Mouse (Mus musculus) right cerebral cortex, adult 2 months (tissue): Measurements from ENCODE around the gene Pla1a.
A peak's percentile ranks its signal among the peaks of the same experiment; 100 is the strongest.
"Not testable (repeated sequence)": the region's sequence is repeated elsewhere in the genome, so short reads cannot be mapped to it uniquely, and the experiment has no call there.

Source experiments
- DNase-seq, 2 experiments: peaks; one replicate each; pipeline ENCODE4 v3.0.0; 2021 to 2022; ENCODE audit warnings: low spot score in 2 of 2

The Pla1a gene

GRCm38 (mm10) chr16:38458600-38459280 lies 25.8 kb upstream of the Pla1a start:
- no peak for DNase-seq

DNA sequence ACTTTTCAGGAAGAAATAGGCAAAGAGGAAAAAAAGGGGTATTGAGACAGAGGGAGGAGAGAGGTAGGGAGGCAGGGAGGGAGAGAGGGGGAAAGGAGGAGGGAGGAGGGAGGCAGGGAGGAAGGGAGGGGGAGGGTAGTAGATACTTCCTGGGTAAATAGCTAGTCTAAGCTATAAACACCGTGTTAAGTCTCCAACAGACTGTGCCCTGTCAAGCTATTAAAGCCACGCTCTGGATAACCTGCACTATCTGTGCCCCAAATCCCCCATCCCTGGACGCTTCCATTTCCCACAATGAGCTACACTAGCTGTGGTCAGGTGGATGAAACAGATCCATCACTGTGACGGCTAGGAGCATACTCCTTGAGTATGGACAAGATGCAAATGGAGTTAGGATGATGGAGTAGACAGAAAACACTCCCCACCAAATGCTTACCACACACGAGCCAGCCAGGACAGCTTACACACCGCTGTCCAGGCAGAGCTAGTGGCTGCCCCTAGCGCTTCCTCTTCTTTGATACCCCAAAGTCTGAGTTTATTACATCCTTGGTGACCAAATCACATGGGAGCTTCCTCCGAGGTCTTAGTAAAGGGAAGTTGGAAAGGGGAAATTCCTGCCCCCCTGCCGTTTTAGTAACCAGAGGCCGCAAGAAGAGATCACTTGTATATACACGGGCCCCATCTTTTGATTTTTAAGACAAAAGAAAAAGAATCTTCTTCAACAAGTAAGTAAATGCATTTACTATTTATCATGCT lies 24.0 kb upstream of the Pla1a start:
- DNase-seq: no peak

DNA sequence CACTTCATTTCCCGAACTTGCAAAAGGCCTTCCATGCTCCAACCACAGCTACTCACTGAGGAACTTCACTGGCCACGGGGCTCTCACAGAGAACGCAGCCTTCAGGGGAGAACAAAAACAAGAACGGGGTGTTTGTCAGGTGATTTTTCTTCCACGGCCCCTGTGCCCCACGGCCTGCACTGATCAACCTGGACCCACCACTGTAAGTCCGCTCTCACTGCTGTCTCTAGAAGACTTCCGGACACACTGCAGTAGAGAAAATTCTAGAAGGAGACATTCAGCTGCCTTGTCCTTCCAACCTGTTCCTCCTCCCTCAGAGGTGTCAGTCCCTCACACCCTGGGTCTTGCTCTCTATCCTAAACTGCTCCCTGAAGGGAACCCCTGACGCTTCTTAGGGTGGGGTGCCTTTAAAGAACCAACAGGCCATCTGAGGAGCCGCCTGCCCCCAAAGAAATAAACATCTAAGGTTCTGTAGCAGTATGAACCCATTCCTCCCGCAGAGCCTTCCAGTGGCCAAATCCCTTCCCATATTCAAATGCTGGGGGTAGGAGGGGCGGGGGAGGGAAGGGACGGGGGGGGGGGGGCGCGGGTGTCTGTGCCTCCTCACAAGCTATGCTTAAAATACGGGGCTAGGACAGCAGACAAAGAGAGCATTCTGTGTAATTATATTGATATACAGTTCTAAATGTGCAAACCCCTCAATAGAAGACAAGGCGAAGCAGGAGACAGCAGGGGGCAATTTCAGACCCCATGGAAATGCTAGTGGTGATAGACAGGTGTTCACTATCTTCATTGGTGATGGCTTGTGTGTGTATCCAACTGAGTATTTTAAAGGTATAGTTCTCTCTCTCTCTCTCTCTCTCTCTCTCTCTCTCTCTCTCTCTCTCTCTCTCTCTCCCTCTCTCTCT lies 22.8 kb upstream of the Pla1a start, which contains the start of gene Cd80:
Cd80 (plus strand) TSS at position 51 of the 908 bp plus-strand sequence.
- DNase-seq: no peak

DNA sequence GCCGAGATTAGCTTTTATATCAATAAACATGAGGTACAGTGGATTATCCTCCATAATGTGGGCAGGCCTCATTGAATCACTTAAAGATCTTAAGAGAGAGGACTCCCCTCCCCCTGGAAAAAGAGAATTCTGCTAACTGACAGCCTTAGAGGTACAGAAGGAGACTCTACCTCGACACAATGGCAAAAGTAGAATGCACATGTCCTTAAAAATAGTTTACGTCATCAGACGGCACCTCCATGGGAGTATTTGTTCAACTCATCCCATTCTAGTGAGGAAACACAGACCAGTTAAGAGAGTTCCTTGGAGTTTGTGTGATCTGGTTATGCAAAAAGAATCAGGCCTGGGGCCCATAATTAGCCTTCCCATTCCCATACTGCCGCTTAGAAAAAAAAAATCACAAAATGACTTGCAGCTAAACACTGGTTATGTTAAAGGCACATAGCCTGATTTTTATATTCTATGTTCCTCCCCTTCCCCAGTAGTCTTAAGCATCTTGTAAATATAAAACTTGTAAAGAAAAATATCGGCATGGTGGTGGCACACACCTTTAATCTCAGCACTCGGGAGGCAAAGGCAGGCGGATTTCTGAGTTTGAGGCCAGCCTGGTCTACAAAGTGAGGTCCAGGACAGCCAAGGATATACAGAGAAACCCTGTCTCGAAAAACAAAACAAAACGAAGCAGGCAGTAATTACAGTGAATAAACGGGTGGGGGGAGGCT lies 21.7 kb upstream of the Pla1a start:
- no peak for DNase-seq

GRCm38 (mm10) chr16:38453952-38454351 lies 21.0 kb upstream of the Pla1a start:
- no peak for DNase-seq

DNA sequence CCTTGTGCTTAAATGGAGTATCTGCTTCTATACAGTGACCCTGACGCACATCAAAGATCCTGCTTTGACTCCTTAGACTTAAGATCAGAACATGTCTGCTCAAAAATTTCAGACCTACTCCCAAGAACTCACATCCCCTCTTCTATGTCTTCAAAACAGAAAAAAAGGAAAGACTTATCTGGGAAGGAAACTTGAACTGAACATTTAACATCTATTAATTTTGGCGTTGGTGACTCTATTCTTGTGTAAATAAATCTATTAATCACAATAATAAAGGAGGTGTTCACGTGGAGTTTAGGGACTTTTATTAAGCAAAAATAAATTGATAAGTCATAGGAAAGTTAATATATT lies 20.2 kb upstream of the Pla1a start:
- DNase-seq: no peak

GRCm38 (mm10) chr16:38452442-38453202 lies 19.7 kb upstream of the Pla1a start, which contains the start of gene Adprh:
Gene Adprh (minus strand): TSS chr16:38452703.
- DNase-seq: peak; percentile 87 to 89

GRCm38 (mm10) chr16:38451421-38452205 lies 18.7 kb upstream of the Pla1a start:
- DNase-seq: no peak

DNA sequence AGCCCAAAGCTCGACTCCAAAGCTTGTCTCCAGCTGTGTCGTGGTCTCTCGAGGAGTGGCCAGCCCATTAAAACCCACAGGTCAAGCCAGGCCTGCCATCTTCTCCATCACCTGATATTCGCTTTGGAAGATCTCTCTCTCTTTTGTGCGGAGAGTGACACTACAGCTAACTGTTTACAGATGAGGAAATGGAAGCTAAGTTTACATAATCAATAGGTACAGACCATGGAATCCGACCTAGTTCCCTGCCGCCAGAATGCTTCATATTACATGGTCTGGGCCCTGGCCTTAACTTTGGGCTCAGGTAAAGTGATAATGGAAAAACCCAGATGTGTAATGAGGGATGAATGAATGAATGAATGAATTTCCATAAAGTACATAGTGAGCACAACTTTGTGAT lies 17.8 kb upstream of the Pla1a start:
- no peak for DNase-seq

DNA sequence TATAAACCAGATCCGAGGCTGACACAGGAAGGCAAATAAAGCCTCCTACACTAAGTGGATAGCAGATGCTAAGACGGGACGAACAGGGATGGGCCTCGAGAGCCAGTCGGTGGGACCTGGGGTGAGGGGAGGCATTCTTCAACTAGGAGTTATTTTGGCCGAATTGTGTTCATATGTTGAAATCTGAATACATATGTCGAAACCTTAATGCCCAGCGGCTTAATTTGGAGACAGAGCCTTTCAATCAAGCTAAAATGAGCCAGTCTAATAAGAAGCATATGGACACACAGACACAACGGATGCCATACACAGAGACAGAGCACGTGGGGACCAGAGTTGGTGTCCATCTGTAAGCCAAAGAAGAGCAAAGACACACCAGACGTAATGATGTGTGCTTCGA lies 15.5 kb upstream of the Pla1a start:
- no peak for DNase-seq

- DNase-seq: no peak
Measured at GRCm38 (mm10) chr16:38447366-38447765, 14.4 kb upstream of the Pla1a start.

- not testable (repeated sequence) for DNase-seq
Measured at GRCm38 (mm10) chr16:38446141-38446540, 13.2 kb upstream of the Pla1a start.

- no peak for DNase-seq
Measured at GRCm38 (mm10) chr16:38445576-38445975, 12.6 kb upstream of the Pla1a start.

DNA sequence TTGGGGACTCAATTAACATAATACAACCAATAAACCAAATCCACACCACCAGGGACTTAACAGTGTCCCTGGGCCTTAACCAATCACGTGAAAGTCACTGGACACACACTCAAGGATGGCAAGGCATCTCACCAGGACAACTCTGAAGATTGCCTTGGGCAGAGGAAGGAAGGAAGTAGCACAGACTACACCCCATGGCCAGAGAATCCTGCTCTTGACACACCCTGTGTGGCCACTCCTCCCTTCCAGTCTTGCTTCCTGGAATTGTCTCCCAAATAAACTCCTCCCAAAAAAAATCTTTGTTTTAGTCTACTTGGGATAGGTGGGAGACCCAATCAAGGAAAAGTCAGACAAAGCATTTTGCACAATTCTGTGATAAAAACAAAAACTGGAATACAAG lies 12.1 kb upstream of the Pla1a start:
- DNase-seq: no peak

- DNase-seq: no peak
Measured at GRCm38 (mm10) chr16:38443721-38444464, 10.9 kb upstream of the Pla1a start.

DNA sequence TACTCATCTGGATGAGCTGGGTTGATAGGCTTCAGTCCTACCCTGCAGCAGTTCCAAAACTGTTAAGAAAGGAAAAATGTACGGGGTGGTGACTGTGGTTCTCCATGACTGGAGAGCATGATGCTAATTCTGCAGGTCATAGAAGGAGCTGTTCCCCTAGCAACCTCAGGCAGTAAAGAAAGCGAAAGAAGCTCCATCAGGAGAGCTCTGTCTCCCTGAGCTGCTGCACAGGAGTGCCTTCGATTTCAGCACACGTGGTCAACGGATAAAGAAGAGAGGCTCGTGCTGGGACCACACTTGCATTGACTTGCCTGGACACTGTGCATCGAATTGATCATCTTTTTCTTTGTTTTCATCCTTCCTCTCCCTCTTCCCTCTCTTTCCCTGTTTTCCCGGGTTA lies 9.3 kb upstream of the Pla1a start:
- no peak for DNase-seq

DNA sequence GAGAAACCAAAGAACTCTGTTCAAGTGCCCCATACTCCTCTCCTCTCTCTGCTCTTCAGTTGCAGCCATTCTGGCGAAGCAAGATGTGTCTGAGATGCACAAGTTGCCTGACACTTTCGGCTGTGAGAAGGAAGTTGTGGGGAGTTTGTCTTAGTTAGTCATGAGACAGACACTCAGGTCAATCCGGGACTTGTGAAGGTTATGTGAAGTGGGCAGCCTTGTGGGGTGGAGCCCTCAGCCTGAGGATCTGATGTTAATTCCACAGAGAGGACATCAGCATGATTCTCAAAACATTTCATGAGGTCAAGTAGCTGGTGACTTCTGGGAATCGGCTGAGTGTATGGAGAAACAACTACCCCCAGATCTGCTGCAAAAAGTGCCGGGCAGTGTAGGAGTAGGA lies 8.7 kb upstream of the Pla1a start:
- no peak for DNase-seq

GRCm38 (mm10) chr16:38440403-38440802 lies 7.5 kb upstream of the Pla1a start:
- DNase-seq: no peak

DNA sequence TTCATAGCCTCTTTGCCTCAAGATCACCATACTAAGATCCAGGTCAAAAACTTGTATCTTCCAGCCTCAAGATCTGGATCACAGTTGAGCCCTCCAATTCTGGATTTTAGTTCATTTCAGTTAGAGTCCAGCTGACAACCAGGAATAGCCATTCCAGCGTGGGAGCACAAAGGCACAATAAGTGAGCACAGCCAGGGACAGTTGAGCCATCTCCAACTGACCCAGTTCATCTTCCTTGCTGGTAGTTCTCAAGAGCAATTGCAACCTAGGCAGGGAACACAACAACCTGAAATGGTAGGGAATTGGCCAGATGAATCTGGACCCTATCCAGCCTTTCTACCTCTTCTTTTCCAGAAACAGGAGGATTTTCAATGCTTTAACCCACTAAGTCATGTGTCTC lies 6.2 kb upstream of the Pla1a start:
- no peak for DNase-seq
